Mouse (Mus musculus) embryo, embryonic 10.5 days (tissue): ENCODE data around the gene Tmem145.
"Not testable (repeated sequence)": the region's sequence is repeated elsewhere in the genome, so short reads cannot be mapped to it uniquely, and the experiment has no call there.

Source experiments
- DNase-seq: peaks from one replicate; pipeline ENCODE4 v3.0.0-alpha.2; 2015; ENCODE audit warnings: low spot score

Gene Tmem145

DNA sequence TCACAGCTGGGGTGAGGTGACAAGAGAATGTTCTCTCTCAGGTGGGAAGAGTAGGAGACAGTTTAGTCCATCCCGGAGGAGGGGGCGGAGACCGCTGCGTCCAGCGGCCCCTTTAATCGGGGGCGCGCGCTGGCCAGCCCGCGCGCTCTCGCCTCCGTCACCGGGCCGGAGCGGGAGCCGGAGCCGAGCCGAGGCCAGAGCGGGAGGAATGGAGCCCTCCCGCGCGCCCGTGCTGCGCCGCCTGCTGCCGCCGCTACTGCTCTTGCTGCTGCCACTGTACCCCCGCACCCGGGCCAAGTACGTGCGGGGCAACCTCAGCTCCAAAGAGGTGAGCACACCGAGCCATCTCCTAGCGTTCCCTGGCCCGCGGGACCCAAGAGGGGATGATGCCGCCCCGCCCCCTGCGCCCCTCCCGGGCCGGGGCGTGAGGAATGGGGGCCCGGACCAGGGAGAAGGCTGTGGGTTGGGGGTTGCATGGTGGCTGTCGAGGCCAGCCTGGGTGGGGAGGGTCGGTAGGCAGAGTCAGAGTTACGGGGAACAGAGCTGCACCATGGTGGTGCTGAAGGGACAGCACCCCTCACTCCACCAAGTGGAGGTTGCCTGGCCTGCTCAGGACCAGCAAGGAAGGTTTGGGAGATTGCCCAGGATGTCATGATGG, at the start of gene Tmem145:
TSS of gene Tmem145 (plus strand) at position 151 of the 658 bp plus-strand sequence.
- DNase-seq, result peak; percentile 83

DNA sequence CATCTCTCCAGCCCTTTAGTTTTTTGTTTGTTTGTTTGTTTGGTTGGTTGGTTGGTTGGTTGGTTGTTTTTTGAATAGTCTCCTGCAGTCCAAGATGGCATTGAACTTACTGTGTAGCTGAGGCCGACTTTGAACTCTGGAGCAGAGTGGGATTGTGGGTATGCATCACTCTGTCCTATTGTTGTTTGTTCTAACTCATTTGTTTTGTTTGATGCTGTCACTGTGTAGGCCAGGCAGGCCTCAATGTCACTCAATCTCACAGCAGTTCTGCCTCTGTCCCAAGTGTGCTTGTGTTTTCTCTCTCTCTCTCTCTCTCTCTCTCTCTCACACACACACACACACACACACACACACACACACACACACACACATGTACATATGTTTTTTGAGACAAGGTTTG, 44.0 kb upstream of the Tmem145 start:
- no peak for DNase-seq

DNA sequence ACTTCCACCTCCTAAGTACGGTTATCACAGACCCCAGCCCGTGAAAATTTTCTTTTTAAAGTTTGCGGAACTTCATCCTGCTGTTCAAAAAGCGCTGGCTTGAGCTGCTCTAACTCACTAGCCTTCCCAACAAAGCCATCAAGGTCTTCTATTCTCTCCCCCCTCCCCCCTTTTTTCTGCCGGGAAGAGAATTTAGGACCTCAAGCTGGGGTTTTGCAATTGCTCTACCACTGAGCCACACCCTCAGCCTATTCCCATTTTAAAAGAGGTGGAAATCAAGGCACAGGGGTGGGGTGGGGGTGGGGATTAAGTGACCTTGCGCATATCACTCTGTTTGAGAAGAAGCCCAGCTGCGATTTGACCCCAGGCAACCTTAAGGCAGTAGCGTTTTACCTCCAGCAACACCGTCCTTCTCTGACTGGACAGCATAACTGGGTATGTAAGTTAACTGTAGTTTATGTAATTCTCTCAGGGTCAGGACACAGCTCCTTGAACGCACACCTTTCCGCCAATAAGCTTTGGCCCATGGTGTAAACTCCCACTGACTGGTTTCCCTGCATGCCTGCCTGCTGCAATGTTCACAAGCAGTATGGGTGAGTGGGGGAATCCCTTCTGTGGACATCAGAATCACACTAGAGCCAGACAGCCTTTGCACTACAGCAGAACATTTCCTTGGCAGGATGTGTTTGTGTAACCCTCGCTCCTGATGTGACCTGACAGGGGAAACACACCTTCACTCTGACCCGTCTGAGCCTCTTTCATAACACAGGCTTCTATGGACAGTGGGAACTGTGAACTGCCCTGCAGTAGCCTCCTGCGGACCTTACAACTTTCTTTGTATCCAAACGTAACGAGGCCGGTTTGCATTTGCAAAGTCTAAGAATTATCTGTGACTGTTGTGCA, 41.7 kb upstream of the Tmem145 start:
- no peak for DNase-seq

DNA sequence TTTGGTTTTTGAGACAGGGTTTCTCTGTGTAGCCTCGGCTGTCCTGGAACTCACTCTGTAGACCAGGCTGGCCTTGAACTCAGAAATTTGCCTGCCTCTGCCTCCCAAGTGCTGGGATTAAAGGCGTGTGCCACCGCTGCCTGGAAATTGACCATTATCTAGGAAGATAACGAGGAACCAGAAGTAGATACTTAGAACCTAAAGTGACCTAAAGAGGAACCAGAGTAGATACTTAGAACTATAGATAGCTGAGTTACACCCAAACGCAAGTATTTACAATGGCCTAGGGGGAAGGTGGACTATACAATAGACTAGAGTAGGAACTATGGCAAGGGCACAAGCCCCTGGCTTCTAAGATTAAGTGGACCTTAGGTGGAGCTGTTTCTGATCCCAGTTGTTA, 40.2 kb upstream of the Tmem145 start:
- not testable (repeated sequence) for DNase-seq

DNA sequence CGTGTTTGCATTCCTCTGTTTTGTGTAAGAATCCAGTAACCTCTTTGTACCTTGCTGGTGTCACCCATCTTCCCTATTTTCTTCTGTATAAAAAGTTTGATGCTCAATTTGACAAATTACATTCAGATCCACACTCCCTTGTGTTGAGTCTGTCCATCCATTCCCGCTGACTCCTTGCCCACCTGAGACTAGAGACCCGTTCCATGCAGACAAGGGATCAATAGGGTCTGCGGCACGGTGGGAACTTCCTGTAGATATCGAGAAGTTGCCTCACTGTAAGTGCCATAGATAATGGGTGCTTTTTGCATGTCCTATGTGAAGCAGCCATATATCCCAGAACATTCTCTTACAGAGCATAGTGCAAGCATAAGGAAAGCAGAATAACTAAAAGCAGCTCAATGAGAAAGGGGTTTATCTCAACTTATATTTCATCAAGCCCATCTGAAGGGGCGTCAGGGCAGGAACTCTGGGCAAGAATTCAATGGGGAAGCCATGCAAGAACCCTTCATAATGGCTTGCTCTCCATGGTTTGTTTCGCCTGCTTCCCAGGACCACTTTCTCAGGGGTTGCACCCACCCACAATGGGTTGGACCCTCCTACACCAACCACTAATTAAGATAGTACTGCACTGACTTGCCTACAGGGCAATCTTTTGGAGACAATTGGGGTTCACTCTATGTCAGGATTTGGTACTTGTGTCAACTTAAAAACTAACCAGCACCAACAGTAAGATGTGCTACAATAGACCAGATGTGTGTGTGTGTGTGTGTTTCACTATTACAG, 39.5 kb upstream of the Tmem145 start:
- DNase-seq, result no peak

DNA sequence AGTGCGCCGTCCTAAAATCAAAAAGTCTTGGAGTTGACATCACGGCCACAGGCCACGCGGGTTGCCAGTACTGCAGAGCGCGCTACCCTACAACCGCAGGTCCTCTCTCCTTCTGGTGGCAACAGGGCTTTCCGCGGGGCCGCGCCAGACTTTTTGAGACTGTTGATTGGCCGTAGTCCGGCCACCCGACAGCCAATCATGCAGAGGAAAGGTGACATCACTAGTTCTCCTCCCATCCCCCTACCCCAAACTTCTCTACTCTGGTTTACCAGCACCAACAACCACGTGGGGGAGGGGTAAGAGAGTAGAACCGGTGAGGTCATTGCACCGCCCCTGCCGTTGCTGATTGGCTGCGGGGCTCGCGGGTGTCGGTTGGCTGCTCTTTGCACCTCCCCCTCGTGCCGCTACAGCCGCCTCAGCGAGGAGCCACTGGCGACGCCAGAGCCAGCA, 38.6 kb upstream of the Tmem145 start, which contains the start of gene Cic:
TSS of gene Cic (plus strand) at position 404 of the 450 bp plus-strand sequence.
- peak; percentile 100 for DNase-seq

DNA sequence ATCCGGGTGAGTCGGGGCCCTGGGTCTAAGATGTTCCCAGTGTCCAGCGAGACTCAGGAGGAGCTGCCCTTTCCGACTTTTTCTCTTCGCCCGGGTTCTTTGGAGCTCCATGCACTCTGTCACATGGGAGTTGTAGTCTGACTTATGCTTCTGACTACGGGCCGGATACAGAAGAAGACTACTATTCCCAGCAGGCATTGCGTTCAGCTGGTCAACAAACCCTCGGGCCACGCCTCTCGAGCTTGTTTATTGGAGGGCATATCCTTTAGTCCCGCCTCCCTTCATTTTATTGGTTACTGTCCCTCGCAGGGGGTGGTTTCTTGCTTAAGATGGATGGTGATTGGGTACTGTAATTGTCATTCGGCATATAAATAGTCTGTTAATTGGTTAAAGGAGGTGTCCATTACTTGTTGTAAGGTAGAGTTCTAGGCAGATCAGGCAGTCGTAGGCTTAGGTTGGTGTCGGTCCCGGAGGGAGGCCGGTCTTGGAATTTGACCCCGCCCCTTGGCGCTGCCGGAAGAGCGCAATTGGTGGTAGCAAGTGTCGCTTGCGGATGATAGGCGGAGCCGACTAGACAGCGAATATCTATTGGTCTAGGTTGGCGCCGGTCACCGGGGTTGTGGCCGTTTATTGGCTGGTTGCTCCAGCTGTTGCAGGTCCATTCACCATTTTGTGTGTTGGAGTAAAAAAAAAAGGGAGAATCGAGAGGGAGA, 38.0 kb upstream of the Tmem145 start:
- DNase-seq, result peak; percentile 100

DNA sequence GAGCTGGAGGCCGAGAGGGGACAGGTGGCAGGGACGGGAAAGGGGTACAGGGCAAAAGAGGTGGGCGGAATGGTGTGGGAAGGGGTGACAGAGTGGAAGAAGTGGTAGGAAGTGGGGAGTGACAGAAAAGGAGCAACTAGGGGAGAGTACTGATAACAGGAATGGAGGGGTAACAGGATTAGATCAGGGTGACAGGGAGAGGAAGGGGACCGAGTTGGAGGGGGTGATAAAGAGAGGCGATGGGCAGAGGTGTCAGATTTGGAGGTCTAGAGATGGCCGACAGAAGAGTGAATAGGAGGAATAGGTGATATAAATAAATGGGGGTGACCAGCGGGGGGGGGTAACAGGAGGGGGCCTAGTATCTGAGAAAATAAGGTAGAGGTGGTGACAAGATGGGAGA, 37.3 kb upstream of the Tmem145 start:
- DNase-seq, result no peak

DNA sequence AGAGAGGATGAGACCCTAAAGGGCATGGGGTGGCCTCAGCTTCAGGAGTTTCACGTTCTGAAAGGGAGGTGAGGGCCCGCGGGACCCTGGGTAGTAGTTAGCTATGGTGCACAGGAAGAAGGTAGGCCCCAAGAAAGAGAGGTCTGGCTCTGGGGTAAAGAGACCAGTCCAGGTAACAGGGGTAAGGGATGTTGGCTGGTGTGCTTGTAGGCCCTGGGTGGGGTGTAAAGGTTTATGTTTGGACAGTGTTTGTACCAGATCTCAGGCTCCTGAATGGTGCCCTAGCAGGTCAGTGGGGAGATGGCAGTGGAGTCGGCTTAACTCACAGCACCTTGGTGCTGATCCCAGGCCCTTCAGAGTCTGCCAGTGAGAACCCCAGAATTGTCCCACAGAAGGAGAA, 36.9 kb upstream of the Tmem145 start:
- no peak for DNase-seq

DNA sequence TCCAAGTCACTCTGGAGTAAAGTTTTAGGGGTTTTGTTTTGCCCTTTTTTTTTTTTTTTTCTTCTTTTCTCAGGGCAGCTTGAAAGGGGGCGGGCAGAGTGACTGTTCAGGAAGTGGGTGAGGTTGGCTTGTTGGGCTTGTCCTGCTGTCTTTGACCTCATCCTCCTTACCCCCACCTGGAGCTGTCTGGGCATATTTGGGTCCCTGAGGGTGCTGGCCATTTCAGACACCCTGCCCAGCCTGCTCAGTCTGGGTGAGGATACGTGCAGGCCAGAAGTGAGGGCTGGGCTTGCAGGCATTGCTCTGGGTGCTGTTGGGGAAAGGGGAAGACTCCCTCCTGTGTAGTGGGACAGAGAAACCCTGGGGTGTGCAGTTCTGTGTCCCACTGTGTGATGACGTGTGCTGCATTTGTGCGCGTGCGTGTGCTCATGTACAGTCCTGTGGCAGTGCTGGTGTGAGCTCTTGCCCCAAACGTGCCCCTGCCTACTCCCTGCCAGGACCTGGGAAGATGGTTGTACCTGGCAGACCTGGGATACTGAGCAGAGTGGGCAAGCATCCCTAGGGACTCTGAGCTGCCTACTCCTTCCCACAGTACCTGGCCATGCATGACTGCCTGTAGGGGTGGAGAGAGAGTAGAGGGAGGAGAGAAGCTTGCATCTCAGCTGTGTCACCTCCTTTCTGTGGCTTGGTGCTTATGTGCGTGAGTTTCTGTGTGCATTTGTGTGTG, 36.2 kb upstream of the Tmem145 start:
- no peak for DNase-seq

DNA sequence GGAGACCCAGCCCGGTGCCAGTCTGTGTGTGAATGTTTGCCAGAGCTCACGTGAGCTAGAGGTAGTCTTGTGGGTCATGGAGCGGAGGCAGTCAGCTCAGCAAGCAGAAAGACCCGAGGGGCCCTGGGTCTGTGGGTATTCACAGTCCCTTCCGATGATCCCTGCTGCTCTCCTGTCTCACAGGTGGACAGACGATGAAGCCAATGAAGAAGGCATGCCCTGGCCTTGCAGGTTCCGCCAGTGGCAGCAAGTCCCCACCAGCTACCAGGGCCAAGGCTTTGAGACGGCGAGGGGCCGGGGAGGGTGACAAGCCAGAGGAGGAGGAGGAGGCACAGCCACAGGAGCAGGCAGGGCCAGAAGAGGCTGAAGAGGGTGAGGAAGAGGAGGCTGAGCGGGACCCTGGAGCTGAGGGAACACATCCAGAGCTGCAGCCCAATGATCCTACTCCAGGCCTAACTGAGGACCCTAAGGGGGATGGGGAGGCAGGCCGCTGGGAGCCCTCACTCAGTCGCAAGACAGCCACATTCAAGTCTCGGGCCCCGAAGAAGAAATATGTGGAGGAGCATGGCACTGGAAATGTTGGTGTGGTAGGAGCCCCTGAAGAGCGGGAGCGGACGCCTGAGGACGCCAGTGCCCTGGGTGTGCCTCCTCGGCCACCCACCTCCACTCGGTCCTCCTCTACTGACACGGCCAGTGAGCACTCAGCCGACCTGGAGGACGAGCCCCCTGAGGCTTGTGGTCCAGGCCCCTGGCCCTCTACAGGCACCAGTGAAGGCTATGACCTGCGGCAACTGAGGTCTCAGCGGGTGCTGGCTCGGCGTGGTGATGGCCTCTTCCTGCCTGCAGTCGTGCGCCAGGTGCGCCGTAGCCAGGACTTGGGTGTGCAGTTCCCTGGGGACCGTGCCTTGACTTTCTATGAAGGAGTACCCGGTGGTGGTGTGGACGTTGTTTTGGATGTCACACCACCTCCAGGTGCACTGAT, 35.0 kb upstream of the Tmem145 start:
- DNase-seq, result no peak

DNA sequence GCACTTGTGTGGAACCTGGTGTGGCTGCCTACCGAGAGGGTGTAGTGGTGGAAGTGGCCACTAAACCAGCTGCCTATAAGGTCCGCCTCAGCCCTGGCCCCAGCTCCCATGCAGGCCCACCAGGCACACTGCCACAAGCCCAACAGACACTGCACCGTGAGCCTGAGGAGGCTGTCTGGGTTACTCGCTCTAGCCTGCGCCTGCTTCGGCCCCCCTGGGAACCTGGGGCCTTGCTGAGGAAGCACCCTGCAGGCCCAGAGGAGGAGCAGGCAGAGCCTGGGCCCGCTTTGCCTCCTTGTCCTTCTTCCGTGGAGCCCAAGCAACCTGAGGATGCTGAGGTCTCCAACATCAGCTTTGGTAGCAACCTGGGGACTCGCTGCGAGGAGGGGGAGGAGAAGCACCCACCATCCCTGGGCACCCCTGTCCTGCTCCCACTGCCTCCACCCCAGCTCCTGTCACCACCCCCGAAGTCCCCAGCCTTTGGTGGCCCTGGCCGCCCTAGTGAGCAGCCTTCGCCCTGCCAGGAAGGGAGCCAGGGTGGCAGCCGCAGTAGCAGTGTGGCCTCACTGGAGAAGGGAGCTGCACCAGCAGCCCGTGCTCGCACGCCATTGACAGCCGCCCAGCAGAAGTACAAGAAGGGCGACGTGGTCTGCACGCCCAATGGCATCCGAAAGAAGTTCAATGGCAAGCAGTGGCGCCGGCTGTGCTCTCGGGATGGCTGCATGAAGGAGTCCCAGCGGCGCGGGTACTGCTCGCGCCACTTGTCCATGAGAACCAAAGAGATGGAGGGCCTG, 34.1 kb upstream of the Tmem145 start:
- DNase-seq, result no peak

DNA sequence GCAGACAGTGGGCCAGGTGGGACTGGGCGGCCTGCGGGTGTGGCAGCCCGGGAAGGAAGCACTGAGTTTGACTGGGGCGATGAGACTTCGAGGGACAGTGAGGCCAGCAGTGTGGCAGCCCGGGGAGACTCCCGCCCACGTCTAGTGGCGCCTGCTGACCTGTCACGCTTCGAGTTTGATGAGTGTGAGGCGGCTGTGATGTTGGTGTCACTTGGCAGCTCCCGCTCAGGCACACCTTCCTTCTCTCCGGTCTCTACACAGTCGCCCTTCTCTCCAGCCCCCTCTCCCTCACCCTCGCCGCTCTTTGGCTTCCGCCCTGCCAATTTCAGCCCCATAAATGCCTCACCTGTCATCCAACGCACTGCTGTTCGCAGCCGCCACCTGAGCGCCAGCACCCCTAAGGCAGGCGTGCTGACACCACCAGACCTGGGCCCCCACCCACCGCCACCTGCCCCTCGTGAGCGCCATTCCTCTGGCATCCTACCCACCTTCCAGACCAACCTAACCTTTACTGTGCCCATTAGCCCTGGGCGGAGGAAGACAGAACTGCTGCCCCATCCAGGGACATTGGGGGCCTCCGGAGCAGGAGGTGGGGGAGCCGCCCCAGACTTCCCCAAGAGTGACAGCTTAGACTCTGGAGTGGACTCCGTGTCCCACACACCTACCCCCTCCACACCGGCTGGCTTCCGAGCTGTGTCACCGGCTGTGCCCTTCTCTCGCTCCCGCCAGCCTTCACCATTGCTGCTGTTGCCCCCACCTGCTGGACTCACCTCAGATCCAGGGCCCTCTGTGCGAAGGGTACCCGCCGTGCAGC, 33.3 kb upstream of the Tmem145 start:
- DNase-seq, result no peak

DNA sequence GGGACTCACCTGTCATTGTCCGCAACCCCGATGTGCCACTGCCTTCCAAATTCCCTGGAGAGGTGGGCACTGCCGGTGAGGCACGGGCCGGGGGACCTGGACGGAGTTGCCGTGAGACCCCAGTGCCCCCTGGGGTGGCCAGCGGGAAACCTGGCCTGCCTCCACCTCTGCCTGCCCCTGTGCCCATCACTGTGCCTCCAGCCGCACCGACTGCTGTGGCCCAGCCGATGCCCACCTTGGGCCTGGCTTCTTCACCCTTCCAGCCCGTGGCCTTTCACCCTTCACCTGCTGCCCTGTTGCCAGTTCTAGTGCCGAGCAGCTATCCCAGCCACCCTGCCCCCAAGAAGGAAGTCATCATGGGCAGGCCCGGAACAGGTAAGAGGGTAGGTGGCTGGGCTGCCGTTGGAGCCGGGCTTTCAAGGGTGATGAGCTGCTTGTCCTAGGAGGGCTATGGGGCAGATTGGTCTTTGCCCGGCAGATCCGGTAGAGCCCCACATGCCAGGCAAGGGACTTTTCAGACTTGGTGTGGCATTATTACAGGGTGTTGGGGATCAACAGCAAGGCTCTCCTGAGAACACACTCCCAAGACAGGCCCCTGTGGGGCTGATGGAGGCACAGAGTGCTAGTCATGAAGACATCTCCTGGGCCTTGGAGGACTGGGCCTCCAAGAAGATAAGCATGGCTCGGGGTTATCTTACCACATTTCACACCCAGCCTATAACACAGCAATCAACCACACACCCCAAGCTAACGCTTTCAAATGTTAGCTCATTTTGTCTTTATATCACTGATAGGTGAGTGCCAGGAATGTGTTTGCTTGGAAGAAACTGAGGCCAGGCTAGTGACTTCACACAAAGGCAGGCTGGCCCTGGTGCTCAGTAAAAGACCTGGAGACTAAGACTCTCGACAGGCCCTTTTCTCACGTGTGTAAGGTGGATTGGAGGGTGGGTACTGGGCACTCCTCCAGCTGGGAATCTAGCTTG, 32.4 kb upstream of the Tmem145 start:
- no peak for DNase-seq

DNA sequence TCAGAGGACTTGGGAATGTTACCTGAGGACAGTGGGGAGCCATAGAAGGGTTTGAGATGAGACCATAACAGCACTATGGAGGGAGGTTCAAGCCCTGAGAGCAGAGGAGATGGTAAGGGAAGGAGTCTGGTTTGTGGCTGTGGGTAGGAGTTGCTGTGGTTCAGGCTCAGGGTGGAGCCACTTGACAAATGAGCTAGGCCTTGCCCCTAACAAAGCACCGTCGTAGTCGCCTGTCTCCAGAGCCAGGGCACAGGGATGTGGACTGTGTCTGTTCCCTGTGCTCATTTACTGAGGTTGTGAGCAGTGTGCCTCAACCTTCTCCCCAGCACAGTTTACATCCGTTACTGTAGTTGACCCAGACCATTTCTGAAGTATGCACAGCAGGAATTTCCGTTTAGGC, 31.3 kb upstream of the Tmem145 start:
- no peak for DNase-seq

DNA sequence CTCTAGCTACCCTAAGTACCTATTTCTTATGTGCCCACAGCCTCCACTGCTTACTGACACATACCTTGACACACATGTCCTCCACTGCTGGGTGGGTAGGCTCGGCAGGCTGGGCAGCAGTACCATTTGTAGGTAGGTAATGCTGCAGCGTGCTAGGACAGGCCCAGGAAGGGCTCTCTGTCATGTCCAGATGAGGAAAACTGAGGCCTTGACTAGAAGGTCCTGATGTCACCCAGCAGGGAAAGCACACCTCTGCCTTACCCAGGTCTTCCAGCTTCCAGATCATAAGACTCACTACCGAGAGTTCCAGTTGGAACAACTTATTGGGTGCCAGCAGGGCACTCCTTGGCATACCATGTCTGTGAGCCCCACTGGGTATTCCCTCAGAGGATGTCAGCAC, 30.9 kb upstream of the Tmem145 start:
- no peak for DNase-seq
